Mouse (Mus musculus) midbrain, embryonic 14.5 days (tissue): ENCODE data around the gene Snx9. TPM values are rescaled to one million over a fixed set of nuclear protein-coding genes. Genes with fewer than 3 reads are reported as not detected.

Experiments
- ATAC-seq: fragments of 200-750 bp; cut with Nextera tagmentation; 2 replicates; pipeline ENCODE4 v1.8.0; 2017; ENCODE audit warnings: moderate number of reproducible peaks, moderate library complexity; ENCODE audit not compliant: low FRiP score, low TSS enrichment
- DNase-seq: peaks from one replicate; pipeline ENCODE4 v3.0.0-alpha.2; 2015
- H3K27ac ChIP-seq: fragments of 300-500 bp; sonication (generic); replicated peaks from 2 replicates; pipeline ENCODE4 v1.5.1; 2014; ENCODE audit warnings: mild to moderate bottlenecking, low read depth, low read length, moderate library complexity
- H3K27me3 ChIP-seq: fragments of 300-500 bp; sonication (generic); 2 replicates; pipeline ENCODE4 v1.6.1; 2014; ENCODE audit warnings: low read length, control low read depth, mixed read lengths; ENCODE audit not compliant: control insufficient read depth, insufficient read depth
- H3K36me3 ChIP-seq: fragments of 300-500 bp; sonication (generic); 2 replicates; pipeline ENCODE4 v1.6.1; 2014; ENCODE audit warnings: low read length, control low read depth; ENCODE audit not compliant: control insufficient read depth, insufficient read depth
- H3K4me1 ChIP-seq: fragments of 300-500 bp; sonication (generic); 2 replicates; pipeline ENCODE4 v1.6.1; 2014; ENCODE audit warnings: mild to moderate bottlenecking, antibody characterized with exemption, low read length, control low read depth; ENCODE audit not compliant: control insufficient read depth, insufficient read depth
- H3K4me2 ChIP-seq: fragments of 300-500 bp; sonication (generic); 2 replicates; pipeline ENCODE4 v1.6.1; 2014; ENCODE audit warnings: mild to moderate bottlenecking, low read length, moderate library complexity
- H3K4me3 ChIP-seq: fragments of 300-500 bp; sonication (generic); replicated peaks from 2 replicates; pipeline ENCODE4 v1.5.1; 2014; ENCODE audit warnings: low read depth, low read length
- H3K9ac ChIP-seq: fragments of 300-500 bp; sonication (generic); replicated peaks from 2 replicates; pipeline ENCODE4 v1.6.1; 2014; ENCODE audit warnings: mild to moderate bottlenecking, low read length, moderate library complexity
- H3K9me3 ChIP-seq: fragments of 300-500 bp; sonication (generic); 2 replicates; pipeline ENCODE4 v1.6.1; 2016; ENCODE audit warnings: low read length, control low read depth, mixed read lengths; ENCODE audit not compliant: control insufficient read depth
- WGBS: fragments of 180-500 bp; shearing (Covaris S2); extraction: QIAGEN DNeasy Blood & Tissue Kit; methylation state at CpG from one replicate; pipeline ENCODE4 v1.1.7; 2014; 5-methylcytosine and 5-hydroxymethylcytosine counted together
- polyA plus RNA-seq: library from polyadenylated mRNA; unstranded; fragments of >200 nt; fragmentation: Nextera tagmentation; extraction: Ambion mirVana; gene quantifications from 2 replicates; pipeline ENCODE4 v1.2.1, GENCODE M21; 2014

Snx9 gene
- polyA plus RNA-seq, 1 experiment from 2014 or later = 8.3 TPM

DNA sequence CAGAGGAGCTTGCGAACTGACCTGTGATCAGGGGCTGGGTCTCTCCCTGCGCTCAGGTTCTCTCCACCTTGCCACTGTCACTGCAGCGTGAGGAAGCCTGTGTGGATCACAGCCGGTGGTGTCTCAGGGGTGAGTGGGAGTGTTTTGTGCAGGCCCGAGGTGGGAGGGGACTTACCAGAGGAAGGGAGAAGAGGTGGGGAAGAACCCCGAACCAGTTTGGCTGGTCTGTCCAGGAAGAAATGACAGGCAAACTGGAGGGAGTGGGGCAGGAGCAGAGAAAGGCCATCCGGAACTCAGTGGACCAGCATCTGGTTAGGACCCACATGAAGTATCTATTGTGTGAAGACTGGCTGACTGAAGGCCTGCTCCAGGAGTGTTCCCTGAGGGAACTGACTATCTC is 118.0 kb downstream of the Snx9 start:
- H3K27me3 ChIP-seq = no peaks in the 10 kb centered on the region
- no peaks in the 10 kb centered on the region for H3K9me3 ChIP-seq
- H3K36me3 ChIP-seq = no peaks in the 10 kb centered on the region
- no peak for DNase-seq
- H3K4me1 ChIP-seq = no peaks in the 10 kb centered on the region
- H3K4me3 ChIP-seq = no peak overlapping the region
- ATAC-seq = no peak
- 81% methylated on average over 7 of the region's 7 CpGs for WGBS
- H3K9ac ChIP-seq = no peak overlapping the region
- H3K27ac ChIP-seq = no peak overlapping the region
- no peak overlapping the region for H3K4me2 ChIP-seq

DNA sequence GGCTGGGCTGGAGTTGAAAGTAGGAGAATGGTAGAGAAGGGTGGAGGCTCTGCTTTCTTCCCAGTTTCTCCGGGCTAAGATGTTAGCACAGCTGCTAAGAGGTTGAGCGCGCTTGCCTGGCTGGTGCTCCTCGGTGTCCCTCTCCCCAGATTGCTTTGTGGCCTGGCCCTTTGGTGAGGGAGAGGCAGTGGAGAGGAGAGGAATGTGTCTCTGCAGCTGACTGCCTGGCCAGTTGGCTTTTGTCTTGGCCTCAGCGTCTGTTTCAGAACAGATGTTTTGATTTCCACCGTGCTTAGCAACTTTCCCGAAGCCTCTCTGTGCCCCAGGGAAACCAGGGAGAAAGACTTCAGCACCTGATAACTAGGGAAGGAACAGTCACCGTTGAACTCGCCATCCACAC is 118.7 kb downstream of the Snx9 start:
- Histone ChIP-seq H3K4me1 (no peaks in the 10 kb centered on the region), H3K4me3 (no peak overlapping the region), H3K4me2 (no peak overlapping the region), H3K27ac (no peak overlapping the region), H3K27me3 (no peaks in the 10 kb centered on the region), H3K9ac (no peak overlapping the region), H3K9me3 (no peaks in the 10 kb centered on the region), H3K36me3 (no peaks in the 10 kb centered on the region)
- WGBS = 69% methylated on average over 9 of the region's 9 CpGs
- DNase-seq = no peak
- no peak for ATAC-seq

DNA sequence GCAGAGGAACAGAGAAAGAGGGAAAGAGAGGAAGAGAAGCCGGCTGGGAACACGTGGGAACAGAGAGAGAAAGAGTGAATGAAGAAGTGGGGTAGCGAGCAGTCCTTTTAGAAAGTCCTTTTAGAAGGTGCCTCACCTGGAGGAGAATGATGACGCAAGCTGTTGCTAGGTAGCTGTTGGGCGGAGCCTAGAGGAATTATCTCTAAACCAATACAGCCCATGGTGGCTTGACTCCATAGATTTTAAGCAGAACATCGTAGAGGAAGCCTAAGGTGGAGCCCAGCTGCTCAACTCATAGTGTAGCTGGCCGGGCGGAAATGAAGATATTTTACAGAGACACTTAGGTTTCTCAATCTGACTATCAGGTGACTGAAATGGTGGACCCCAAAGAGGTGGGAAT is 122.6 kb downstream of the Snx9 start:
- no peak for ATAC-seq
- WGBS = 91% methylated on average over 8 of the region's 8 CpGs
- DNase-seq = no peak

DNA sequence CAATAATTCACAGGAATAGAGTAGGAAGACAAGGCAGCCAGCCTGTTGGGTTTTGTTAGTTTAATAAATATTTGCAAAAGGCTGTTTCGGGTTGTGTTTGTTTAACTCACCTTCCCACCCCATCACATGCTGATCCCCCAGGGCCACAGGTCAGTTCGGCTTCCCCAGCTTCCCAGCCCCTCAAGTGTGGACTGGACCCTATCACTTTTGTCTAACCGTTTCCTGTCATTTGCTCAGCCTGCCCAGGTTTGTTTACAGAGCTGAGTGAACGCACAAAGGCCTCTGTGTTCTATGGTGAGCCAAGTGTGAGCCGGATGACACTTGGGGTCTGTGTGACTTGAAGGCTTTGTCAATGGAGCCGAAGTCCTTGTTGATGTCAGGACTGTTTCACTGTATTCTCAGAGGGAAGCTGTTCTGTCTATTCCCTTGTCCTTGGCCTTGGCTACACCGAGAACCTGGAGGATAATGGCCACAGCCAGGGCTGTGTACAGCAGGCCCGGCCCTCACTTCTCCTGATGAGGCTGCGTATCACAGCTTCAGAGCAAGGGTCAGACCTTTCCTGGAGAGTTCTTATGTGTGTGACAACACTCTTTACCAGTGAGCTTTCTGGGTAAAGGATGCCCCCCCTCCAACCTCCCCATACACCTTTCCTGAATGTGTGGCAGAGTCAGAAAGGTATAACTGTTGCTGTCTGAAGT is 124.1 kb downstream of the Snx9 start:
- Histone ChIP-seq H3K4me1 (peaks cover 4% of the 10 kb centered on the region; the same call in 1 of the 2 replicates), H3K9me3 (no peaks in the 10 kb centered on the region)

More for the DNA sequence above, 122.6 kb downstream of the Snx9 start:
- Histone ChIP-seq H3K4me2 (no peak overlapping the region), H3K36me3 (no peaks in the 10 kb centered on the region), H3K9me3 (no peaks in the 10 kb centered on the region), H3K27ac (no peak overlapping the region), H3K4me1 (no peaks in the 10 kb centered on the region), H3K4me3 (no peak overlapping the region), H3K27me3 (no peaks in the 10 kb centered on the region), H3K9ac (no peak overlapping the region)

GRCm38 (mm10) chr17:5966706-5967105 is 125.6 kb downstream of the Snx9 start:
- Histone ChIP-seq H3K4me3 (no peak overlapping the region), H3K27me3 (no peaks in the 10 kb centered on the region)
- WGBS = 68% methylated on average over 5 of the region's 5 CpGs

More for the DNA sequence above, 124.1 kb downstream of the Snx9 start:
- Histone ChIP-seq H3K4me2 (no peak overlapping the region), H3K36me3 (no peaks in the 10 kb centered on the region), H3K27me3 (no peaks in the 10 kb centered on the region), H3K9ac (no peak overlapping the region), H3K27ac (no peak overlapping the region), H3K4me3 (no peak overlapping the region)
- DNase-seq (no peak), ATAC-seq (no peak)
- 74% methylated on average over 9 of the region's 9 CpGs for WGBS

DNA sequence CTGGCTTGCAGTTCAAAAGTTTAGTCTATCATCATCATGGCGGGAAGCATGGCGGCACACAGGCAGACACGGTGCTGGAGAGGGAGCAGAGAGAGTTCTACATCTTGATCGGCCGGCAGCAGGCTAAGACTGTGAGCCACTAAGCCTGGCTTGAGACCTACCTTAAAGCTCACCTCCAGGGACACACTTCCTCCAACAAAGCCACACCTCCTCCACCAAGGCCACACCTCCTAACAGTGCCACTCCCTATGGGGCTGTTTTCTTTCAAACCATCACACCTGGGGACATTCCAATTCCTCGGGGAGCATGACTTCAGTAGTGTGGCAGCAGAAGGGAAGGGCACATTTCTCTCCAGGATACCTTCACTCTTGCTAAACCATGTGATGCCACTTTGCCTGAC is 127.4 kb downstream of the Snx9 start:
- Histone ChIP-seq H3K27me3 (no peaks in the 10 kb centered on the region), H3K9me3 (no peaks in the 10 kb centered on the region), H3K36me3 (no peaks in the 10 kb centered on the region), H3K4me2 (no peak overlapping the region), H3K27ac (no peak overlapping the region), H3K4me3 (no peak overlapping the region), H3K4me1 (peaks cover 4% of the 10 kb centered on the region; the same call in 1 of the 2 replicates), H3K9ac (no peak overlapping the region)
- ATAC-seq (no peak), DNase-seq (no peak)
- WGBS = 68% methylated on average over 6 of the region's 6 CpGs

More at GRCm38 (mm10) chr17:5966706-5967105, 125.6 kb downstream of the Snx9 start:
- H3K27ac ChIP-seq = no peak overlapping the region
- DNase-seq = no peak
- peaks cover 4% of the 10 kb centered on the region; the same call in 1 of the 2 replicates for H3K4me1 ChIP-seq
- H3K36me3 ChIP-seq = no peaks in the 10 kb centered on the region
- no peak overlapping the region for H3K9ac ChIP-seq
- no peak overlapping the region for H3K4me2 ChIP-seq
- no peaks in the 10 kb centered on the region for H3K9me3 ChIP-seq
- no peak for ATAC-seq

DNA sequence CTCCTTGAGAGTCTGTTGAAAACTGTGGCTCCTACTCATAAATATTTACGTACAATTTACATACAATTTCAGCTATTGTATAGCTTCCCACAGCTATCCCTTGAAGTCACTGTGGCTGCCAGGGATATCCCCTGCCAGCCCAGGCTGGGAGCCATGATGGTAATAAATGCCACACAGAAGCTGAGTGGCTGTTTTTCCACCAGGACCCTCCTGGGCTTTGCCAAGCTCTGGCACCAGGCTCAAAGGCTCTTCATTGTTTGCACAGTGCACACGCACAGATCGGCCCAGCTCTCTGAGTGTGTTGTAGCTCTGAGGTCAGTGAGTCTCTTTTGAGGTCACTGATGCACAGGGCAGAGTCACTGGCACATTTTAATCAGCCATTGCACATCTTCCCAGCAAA is 128.1 kb downstream of the Snx9 start:
- ATAC-seq (no peak), DNase-seq (peak; percentile 62)
- H3K4me1 ChIP-seq = peaks cover 4% of the 10 kb centered on the region; the same call in 1 of the 2 replicates
- H3K36me3 ChIP-seq = no peaks in the 10 kb centered on the region
- H3K4me2 ChIP-seq = no peak overlapping the region
- no peak overlapping the region for H3K4me3 ChIP-seq
- WGBS = 42% methylated on average over 3 of the region's 3 CpGs
- peak overlapping the region; percentile 22; the same call in 1 of the 2 replicates for H3K27ac ChIP-seq
- no peaks in the 10 kb centered on the region for H3K9me3 ChIP-seq
- H3K27me3 ChIP-seq = no peaks in the 10 kb centered on the region
- no peak overlapping the region for H3K9ac ChIP-seq

- no peak overlapping the region for H3K27ac ChIP-seq
- 86% methylated on average over 5 of the region's 5 CpGs for WGBS
- H3K27me3 ChIP-seq = no peaks in the 10 kb centered on the region
- H3K9me3 ChIP-seq = no peaks in the 10 kb centered on the region
- H3K4me1 ChIP-seq = peaks cover 4% of the 10 kb centered on the region; the same call in 1 of the 2 replicates
- H3K4me2 ChIP-seq = no peak overlapping the region
- ATAC-seq = no peak
- H3K4me3 ChIP-seq = no peak overlapping the region
- DNase-seq = no peak
- H3K9ac ChIP-seq = no peak overlapping the region
- no peaks in the 10 kb centered on the region for H3K36me3 ChIP-seq
These were observed 129.2 kb downstream of the Snx9 start for GRCm38 (mm10) chr17:5970298-5970821.

GRCm38 (mm10) chr17:5973536-5973935 is 132.4 kb downstream of the Snx9 start:
- Histone ChIP-seq H3K36me3 (no peaks in the 10 kb centered on the region), H3K27ac (no peak overlapping the region), H3K4me3 (no peak overlapping the region), H3K27me3 (no peaks in the 10 kb centered on the region), H3K4me2 (no peak overlapping the region), H3K9me3 (no peaks in the 10 kb centered on the region), H3K4me1 (peaks cover 10% of the 10 kb centered on the region), H3K9ac (no peak overlapping the region)
- WGBS = 79% methylated on average over 8 of the region's 8 CpGs
- DNase-seq (no peak), ATAC-seq (no peak)
